Mouse (Mus musculus) kidney, postnatal 0 days (tissue): ENCODE measurements at regions not wholly inside any gene's neighbourhood (a gene's known extent, or its start where the extent isn't known, plus 50 kb on each side); places are given as distances from the start of the nearest gene placed in this dataset.
A peak's percentile ranks its signal among the peaks of the same experiment; 100 is the strongest.

ENCODE experiments used
- ATAC-seq: fragments of 200-750 bp; cut with Nextera tagmentation; replicated peaks from 2 replicates; pipeline ENCODE4 v1.8.0; 2017; ENCODE audit warnings: low read depth, moderate number of reproducible peaks, moderate TSS enrichment, moderate library complexity; ENCODE audit not compliant: low FRiP score
- DNase-seq: peaks from one replicate; pipeline ENCODE4 v3.0.0-alpha.2; 2016; ENCODE audit warnings: low spot score
- H3K27ac ChIP-seq: fragments of 300-500 bp; sonication (generic); 2 replicates; pipeline ENCODE4 v1.5.1; 2014; ENCODE audit warnings: mild to moderate bottlenecking
- H3K27me3 ChIP-seq: fragments of 300-500 bp; sonication (generic); 2 replicates; pipeline ENCODE4 v1.6.1; 2014; ENCODE audit warnings: low read length, mixed read lengths; ENCODE audit not compliant: insufficient read depth
- H3K36me3 ChIP-seq: fragments of 300-500 bp; sonication (generic); 2 replicates; pipeline ENCODE4 v1.6.1; 2014; ENCODE audit warnings: low read length, mixed read lengths; ENCODE audit not compliant: insufficient read depth
- H3K4me1 ChIP-seq: fragments of 300-500 bp; sonication (generic); replicated peaks from 2 replicates; pipeline ENCODE4 v1.6.1; 2014; ENCODE audit warnings: antibody characterized with exemption, low read length, mixed read lengths; ENCODE audit not compliant: insufficient read depth
- H3K4me2 ChIP-seq: fragments of 300-500 bp; sonication (generic); 2 replicates; pipeline ENCODE4 v1.6.1; 2014; ENCODE audit warnings: mild to moderate bottlenecking, low read length, moderate library complexity, mixed read lengths
- H3K4me3 ChIP-seq: fragments of 300-500 bp; sonication (generic); replicated peaks from 2 replicates; pipeline ENCODE4 v1.5.1; 2014; ENCODE audit warnings: low read depth, low read length
- H3K9ac ChIP-seq: fragments of 300-500 bp; sonication (generic); 2 replicates; pipeline ENCODE4 v1.6.1; 2014; ENCODE audit warnings: low read depth, low read length
- H3K9me3 ChIP-seq: fragments of 300-500 bp; sonication (generic); replicated peaks from 2 replicates; pipeline ENCODE4 v1.6.1; 2016; ENCODE audit warnings: low read length, inconsistent platforms, mixed read lengths
- CTCF ChIP-seq: IDR thresholded peaks from 2 replicates; pipeline ENCODE4 v1.5.1; 2016; ENCODE audit warnings: antibody characterized with exemption, low read depth, mild to moderate bottlenecking, moderate library complexity
- WGBS: fragments of 180-500 bp; shearing (Covaris S2); extraction: QIAGEN DNeasy Blood & Tissue Kit; methylation state at CpG from one replicate; pipeline ENCODE4 v1.1.7; 2014; 5-methylcytosine and 5-hydroxymethylcytosine counted together

DNA sequence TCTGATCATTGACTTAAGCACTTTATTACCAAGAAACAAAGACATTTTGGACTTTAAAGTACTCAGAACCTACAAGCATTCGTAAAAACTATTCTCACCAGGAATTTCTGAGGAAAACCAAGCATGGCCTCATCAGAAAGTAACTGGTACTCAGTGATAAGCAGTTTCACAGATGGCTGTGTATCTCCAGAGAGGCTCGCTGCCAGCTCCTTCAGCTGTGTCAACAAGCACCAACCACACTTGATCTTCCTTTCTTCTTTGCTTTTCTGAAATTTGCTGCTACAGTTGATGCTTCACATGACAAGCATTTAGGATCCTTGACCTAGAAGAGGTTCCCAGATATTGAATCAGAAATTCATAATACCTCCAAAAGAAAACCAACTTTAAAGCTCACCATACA lies 314.1 kb upstream of the Sptlc3 start:
- no peak overlapping the region for H3K4me2 ChIP-seq
- H3K27me3 ChIP-seq: no peaks in the 10 kb centered on the region
- no peak for TF ChIP-seq CTCF
- 67% methylated on average over 2 of the region's 2 CpGs for WGBS
- no peak overlapping the region for H3K27ac ChIP-seq
- H3K9ac ChIP-seq: no peak overlapping the region
- no peaks in the 10 kb centered on the region for H3K9me3 ChIP-seq
- no peak for ATAC-seq
- no peak overlapping the region for H3K4me3 ChIP-seq
- no peak for DNase-seq
- no peaks in the 10 kb centered on the region for H3K4me1 ChIP-seq
- H3K36me3 ChIP-seq: no peaks in the 10 kb centered on the region

DNA sequence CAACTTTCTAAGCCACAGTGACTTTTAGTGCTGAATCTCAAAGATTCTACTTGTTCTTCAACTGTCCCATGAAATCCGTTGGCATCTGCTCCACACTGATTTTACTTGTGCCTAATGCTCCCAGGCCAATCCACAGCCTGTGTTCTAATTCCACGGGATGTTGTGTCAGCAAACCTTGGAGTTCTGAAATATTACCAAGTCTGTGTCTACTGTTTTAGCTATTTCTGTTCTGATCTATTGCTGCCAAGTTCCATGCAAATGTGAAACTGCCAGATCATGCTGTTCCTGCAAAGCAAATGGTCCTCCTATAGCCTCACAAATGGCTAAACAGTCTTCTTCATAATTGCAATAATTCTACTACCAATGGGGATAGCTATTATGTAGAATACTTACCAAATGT lies 295.4 kb upstream of the Sptlc3 start:
- no peak overlapping the region for H3K27ac ChIP-seq
- no peak for ATAC-seq
- no peaks in the 10 kb centered on the region for H3K36me3 ChIP-seq
- H3K4me3 ChIP-seq: no peak overlapping the region
- DNase-seq: no peak
- no peaks in the 10 kb centered on the region for H3K4me1 ChIP-seq
- no peak overlapping the region for H3K9ac ChIP-seq
- no peaks in the 10 kb centered on the region for H3K27me3 ChIP-seq
- no peak for TF ChIP-seq CTCF
- H3K4me2 ChIP-seq: no peak overlapping the region
- WGBS: 74% methylated on average over 2 of the region's 2 CpGs
- no peaks in the 10 kb centered on the region for H3K9me3 ChIP-seq

DNA sequence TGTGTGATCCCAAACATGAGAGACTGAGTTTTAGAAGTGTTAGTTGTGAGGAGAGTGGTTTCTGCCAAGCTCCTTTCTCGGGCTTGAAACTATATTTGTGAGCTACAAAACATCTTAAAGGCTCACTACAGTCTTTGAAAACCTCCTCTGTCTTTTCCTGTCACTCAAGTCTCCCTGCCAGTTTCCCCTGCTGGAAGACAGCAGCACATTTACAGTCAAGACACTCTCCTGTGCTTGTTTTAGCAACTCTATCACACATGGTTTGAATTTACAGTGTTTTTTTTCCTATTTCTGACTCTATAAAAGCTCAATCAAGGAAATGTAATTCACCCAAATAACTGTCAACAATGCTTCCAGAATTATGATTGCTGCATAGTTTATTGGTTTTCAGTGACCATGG lies 286.1 kb upstream of the Sptlc3 start:
- no peak for ATAC-seq
- H3K4me2 ChIP-seq: no peak overlapping the region
- no peaks in the 10 kb centered on the region for H3K27me3 ChIP-seq
- H3K4me3 ChIP-seq: no peak overlapping the region
- 68% methylated on average over 1 of the region's 1 CpGs for WGBS
- no peaks in the 10 kb centered on the region for H3K4me1 ChIP-seq
- H3K27ac ChIP-seq: no peak overlapping the region
- no peaks in the 10 kb centered on the region for H3K36me3 ChIP-seq
- TF ChIP-seq CTCF: no peak
- no peak overlapping the region for H3K9ac ChIP-seq
- no peaks in the 10 kb centered on the region for H3K9me3 ChIP-seq
- no peak for DNase-seq

DNA sequence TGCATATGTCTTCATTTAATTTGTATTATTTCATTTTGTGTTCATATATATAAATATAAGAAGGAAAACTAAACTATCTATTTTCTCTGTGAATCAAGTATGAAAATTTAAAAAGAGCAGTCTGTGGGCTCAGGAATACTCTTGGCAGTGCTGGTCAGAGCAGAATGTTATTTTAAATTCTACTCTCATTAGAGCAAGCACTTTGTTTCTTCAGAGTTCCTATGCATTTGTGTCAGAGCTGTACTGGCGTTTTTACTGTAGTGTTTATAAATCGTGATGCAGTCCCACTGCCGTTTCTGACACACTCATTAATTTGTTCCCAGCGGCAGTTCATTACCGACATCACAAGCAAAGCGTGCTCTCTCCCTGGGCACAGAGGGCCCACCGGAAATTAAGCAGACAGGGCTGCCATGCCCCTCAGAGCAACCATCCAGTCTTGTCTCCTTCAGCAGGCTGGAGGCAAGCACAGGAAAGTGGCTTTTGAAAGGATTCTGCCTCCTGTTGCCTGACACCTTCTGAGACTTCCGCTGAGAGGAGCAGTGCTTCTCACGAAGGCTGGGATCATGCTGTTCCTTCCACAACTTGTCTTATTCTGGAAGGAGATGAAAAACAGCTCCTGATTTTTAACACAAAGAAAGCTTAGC lies 272.8 kb upstream of the Sptlc3 start:
- Histone ChIP-seq H3K27me3 (no peaks in the 10 kb centered on the region), H3K36me3 (no peaks in the 10 kb centered on the region), H3K9ac (no peak overlapping the region), H3K4me3 (no peak overlapping the region), H3K9me3 (no peaks in the 10 kb centered on the region), H3K4me1 (no peaks in the 10 kb centered on the region), H3K4me2 (peak overlapping the region; percentile 25), H3K27ac (no peak overlapping the region)
- TF ChIP-seq CTCF: no peak
- ATAC-seq: no peak; the same call in 1 of the 2 replicates
- DNase-seq: peak; percentile 28
- WGBS: 19% methylated on average over 9 of the region's 9 CpGs

DNA sequence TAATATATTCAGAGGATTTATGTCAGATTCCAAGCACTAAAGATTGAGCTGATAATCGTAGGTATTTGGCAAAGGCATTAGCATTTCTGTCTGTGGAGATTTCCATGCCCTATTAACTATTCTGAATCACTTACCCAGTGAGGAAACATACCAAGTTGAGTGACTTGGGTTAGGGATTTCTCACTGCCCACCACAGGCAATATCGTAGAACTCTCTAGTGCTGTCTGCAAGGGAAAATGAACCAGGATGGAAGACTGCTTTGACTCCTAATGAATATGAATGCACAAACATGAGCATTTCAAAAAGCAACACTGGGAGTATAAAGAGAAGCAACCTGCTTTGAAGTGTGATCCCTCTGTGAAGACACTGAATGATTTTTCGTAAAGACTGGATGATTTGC lies 263.3 kb upstream of the Sptlc3 start:
- peak; percentile 5 for DNase-seq
- Histone ChIP-seq H3K4me3 (no peak overlapping the region), H3K36me3 (no peaks in the 10 kb centered on the region), H3K27me3 (no peaks in the 10 kb centered on the region), H3K9ac (no peak overlapping the region), H3K4me1 (no peaks in the 10 kb centered on the region), H3K4me2 (no peak overlapping the region), H3K27ac (no peak overlapping the region), H3K9me3 (no peaks in the 10 kb centered on the region)
- no peak for ATAC-seq
- no peak for TF ChIP-seq CTCF
- 29% methylated on average over 3 of the region's 3 CpGs for WGBS

DNA sequence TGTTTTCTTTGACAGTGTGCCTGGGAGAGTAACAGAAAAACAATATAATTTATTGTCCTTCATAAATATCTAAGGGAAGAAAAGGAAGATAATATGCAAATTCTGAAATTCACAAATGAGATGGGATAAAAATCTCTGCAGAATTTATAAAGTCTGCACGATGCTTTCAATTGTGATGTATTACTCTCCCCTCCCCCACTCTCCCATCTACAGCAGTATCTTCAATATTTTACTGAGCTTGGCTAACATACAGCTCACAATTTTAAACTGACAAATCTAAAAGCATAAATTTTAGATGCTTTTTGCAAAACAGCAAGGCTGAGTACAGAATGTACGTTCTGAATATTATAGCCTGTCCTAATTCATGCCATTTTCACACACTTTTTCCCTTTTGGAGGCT lies 243.6 kb upstream of the Sptlc3 start:
- Histone ChIP-seq H3K9me3 (no peaks in the 10 kb centered on the region), H3K27me3 (no peaks in the 10 kb centered on the region), H3K4me3 (no peak overlapping the region), H3K9ac (no peak overlapping the region), H3K36me3 (no peaks in the 10 kb centered on the region), H3K4me1 (no peaks in the 10 kb centered on the region), H3K4me2 (no peak overlapping the region), H3K27ac (no peak overlapping the region)
- TF ChIP-seq CTCF: no peak
- 62% methylated on average over 2 of the region's 2 CpGs for WGBS
- DNase-seq (peak; percentile 25), ATAC-seq (no peak)

DNA sequence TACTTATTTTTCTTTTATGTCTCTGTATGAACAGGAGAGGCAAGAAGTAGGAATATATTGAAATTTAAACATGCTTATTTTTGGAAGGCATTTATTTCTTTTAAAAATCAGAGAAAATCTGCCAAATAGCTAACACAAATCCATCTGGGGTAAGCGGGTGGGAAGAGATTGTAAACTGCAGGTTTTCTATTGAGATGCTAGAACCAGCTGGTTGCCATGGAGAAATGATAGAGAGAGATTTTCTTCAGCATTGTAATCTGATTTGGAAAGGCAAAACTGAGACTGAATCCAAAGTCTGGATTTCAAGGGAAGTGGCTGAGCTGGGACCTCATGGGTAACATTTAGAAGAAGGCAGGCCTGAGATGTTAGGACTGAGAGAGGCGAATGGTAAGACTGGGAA lies 226.6 kb upstream of the Sptlc3 start:
- H3K4me2 ChIP-seq: no peak overlapping the region
- no peaks in the 10 kb centered on the region for H3K36me3 ChIP-seq
- WGBS: 86% methylated on average over 2 of the region's 2 CpGs
- DNase-seq: no peak
- no peaks in the 10 kb centered on the region for H3K9me3 ChIP-seq
- no peak for ATAC-seq
- no peak overlapping the region for H3K4me3 ChIP-seq
- H3K4me1 ChIP-seq: no peaks in the 10 kb centered on the region
- no peak for TF ChIP-seq CTCF
- no peak overlapping the region for H3K27ac ChIP-seq
- H3K9ac ChIP-seq: no peak overlapping the region
- no peaks in the 10 kb centered on the region for H3K27me3 ChIP-seq
